Mouse (Mus musculus): ENCODE results near the gene Arl2bp. TPM values are rescaled to one million over a fixed set of nuclear protein-coding genes. Genes with fewer than 3 reads are reported as not detected.

Gene Arl2bp
- polyA plus RNA-seq, 1 experiment from 2014 or later: 79.0 TPM

- H3K4me3 ChIP-seq (ENCODE audit: low read depth, low read length): no peak overlapping the region
- H3K9me3 ChIP-seq (ENCODE audit: control insufficient read depth): no peaks in the 10 kb centered on the region
- H3K36me3 ChIP-seq (ENCODE audit: control insufficient read depth, insufficient read depth): no peaks in the 10 kb centered on the region; the same call in 1 of the 2 replicates
- no peaks in the 10 kb centered on the region for H3K27me3 ChIP-seq (replicated peaks; ENCODE audit: control insufficient read depth, insufficient read depth, low read length)
- H3K27ac ChIP-seq (ENCODE audit: low read depth, low read length): no peak overlapping the region
- no peak for TF ChIP-seq CTCF (IDR thresholded peaks at IDR 0.05; ENCODE audit: low read depth)
- WGBS: 83% methylated on average over 2 of the region's 2 CpGs
- no peak overlapping the region for H3K9ac ChIP-seq (ENCODE audit: low read depth, low read length)
- no peak overlapping the region for H3K4me2 ChIP-seq (replicated peaks; ENCODE audit: low read depth)
- no peak for ATAC-seq
- H3K4me1 ChIP-seq (replicated peaks; ENCODE audit: control insufficient read depth, insufficient read depth, low read length): no peaks in the 10 kb centered on the region
These were observed 1.7 kb upstream of the Arl2bp start for GRCm38 (mm10) chr8:94664722-94665121.

DNA sequence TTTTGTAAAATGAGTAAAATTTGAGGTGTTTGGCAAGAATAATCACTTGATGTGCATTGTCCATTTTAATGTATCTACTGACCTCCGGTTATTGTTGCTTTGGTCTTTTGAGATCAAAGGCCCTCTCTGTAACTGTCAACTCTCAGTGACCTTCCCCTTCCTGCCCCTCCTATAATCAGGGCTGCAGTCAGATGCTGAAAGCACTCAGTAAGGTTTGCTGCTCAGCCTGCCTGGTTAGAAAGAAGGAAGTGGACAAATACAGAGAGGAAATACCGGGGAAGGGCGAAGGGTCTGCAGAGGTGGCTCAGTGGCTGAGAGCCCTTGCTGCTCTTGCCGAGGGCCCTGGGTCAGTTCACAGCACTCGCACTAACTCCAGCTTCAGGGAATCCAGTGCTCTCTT lies 8.0 kb downstream of the Arl2bp start:
- Histone ChIP-seq H3K27me3 (replicated peaks; ENCODE audit: control insufficient read depth, insufficient read depth, low read length) (no peaks in the 10 kb centered on the region), H3K27ac (ENCODE audit: low read depth, low read length) (no peak overlapping the region), H3K9ac (ENCODE audit: low read depth, low read length) (no peak overlapping the region), H3K36me3 (ENCODE audit: control insufficient read depth, insufficient read depth) (peaks cover 57% of the 10 kb centered on the region), H3K9me3 (ENCODE audit: control insufficient read depth) (no peaks in the 10 kb centered on the region), H3K4me2 (replicated peaks; ENCODE audit: low read depth) (no peak overlapping the region), H3K4me1 (replicated peaks; ENCODE audit: control insufficient read depth, insufficient read depth, low read length) (0 out of 2 replicates have a peak, but pooled peaks cover 5% of the 10 kb centered on the region), H3K4me3 (ENCODE audit: low read depth, low read length) (no peak overlapping the region)
- WGBS: 75% methylated on average over 5 of the region's 5 CpGs
- no peak for TF ChIP-seq CTCF (IDR thresholded peaks at IDR 0.05; ENCODE audit: low read depth)
- no peak for ATAC-seq

DNA sequence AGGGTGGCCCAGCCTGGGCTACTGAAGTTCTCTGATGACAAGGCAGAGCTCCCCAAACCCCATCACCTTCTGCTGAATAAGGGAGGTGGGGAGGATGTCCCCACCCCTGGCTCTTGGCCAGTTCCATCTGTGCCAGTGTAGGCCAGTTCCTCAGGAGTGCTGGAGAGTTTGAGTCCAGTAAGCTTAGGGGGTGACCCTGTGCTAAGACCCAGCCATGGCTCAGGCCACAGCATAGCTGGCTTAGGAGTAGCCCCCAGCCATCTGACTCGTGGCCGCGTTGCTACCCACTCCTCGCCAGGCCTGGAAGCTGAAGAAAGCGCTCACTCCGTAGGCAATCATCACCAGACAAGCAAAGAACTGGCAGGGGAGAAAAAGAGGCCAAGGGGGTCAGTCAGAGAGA lies 9.5 kb downstream of the Arl2bp start:
- H3K27ac ChIP-seq (ENCODE audit: low read depth, low read length): no peak overlapping the region
- ATAC-seq: no peak

DNA sequence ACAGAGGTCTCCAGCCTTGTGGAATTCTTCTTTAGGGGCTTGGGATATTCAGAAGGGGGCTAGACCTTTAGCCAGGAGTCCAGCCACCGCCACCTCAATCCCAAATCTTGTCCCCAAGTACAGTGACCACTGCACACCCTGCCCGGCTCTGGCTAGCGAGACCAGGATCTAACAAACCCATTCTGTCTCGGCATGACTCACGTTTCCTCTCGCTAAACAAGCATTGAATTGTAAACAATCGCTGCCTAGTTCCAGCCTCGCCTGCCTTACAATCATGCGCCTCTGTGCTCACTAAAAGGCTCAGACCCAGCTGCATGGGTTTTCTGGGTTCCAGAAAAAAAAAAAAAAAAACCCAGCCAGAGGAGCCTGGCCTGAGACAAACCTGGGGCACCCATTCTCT lies 12.2 kb downstream of the Arl2bp start:
- Histone ChIP-seq H3K4me3 (ENCODE audit: low read depth, low read length) (no peak overlapping the region), H3K27ac (ENCODE audit: low read depth, low read length) (peak overlapping the region; percentile 77), H3K27me3 (replicated peaks; ENCODE audit: control insufficient read depth, insufficient read depth, low read length) (no peaks in the 10 kb centered on the region), H3K9me3 (ENCODE audit: control insufficient read depth) (no peaks in the 10 kb centered on the region), H3K9ac (ENCODE audit: low read depth, low read length) (peak overlapping the region; percentile 17; the same call in 1 of the 2 replicates), H3K36me3 (ENCODE audit: control insufficient read depth, insufficient read depth) (peaks cover 28% of the 10 kb centered on the region), H3K4me1 (replicated peaks; ENCODE audit: control insufficient read depth, insufficient read depth, low read length) (peaks cover 5% of the 10 kb centered on the region; the same call in 1 of the 2 replicates), H3K4me2 (replicated peaks; ENCODE audit: low read depth) (no peak overlapping the region)
- WGBS: 21% methylated on average over 9 of the region's 9 CpGs
- no peak for TF ChIP-seq CTCF (IDR thresholded peaks at IDR 0.05; ENCODE audit: low read depth)
- ATAC-seq: no peak

More for the DNA sequence above, 9.5 kb downstream of the Arl2bp start:
- H3K27me3 ChIP-seq (replicated peaks; ENCODE audit: control insufficient read depth, insufficient read depth, low read length): no peaks in the 10 kb centered on the region
- no peaks in the 10 kb centered on the region for H3K9me3 ChIP-seq (ENCODE audit: control insufficient read depth)
- H3K4me3 ChIP-seq (ENCODE audit: low read depth, low read length): no peak overlapping the region
- TF ChIP-seq CTCF (IDR thresholded peaks at IDR 0.05; ENCODE audit: low read depth): no peak
- no peak overlapping the region for H3K9ac ChIP-seq (ENCODE audit: low read depth, low read length)
- no peak overlapping the region for H3K4me2 ChIP-seq (replicated peaks; ENCODE audit: low read depth)
- peaks cover 54% of the 10 kb centered on the region for H3K36me3 ChIP-seq (ENCODE audit: control insufficient read depth, insufficient read depth)
- 85% methylated on average over 6 of the region's 6 CpGs for WGBS
- 0 out of 2 replicates have a peak, but pooled peaks cover 5% of the 10 kb centered on the region for H3K4me1 ChIP-seq (replicated peaks; ENCODE audit: control insufficient read depth, insufficient read depth, low read length)

GRCm38 (mm10) chr8:94680414-94680813 lies 14.0 kb downstream of the Arl2bp start:
- H3K9me3 ChIP-seq (ENCODE audit: control insufficient read depth): no peaks in the 10 kb centered on the region
- no peak for ATAC-seq
- peaks cover 6% of the 10 kb centered on the region; the same call in 1 of the 2 replicates for H3K4me1 ChIP-seq (replicated peaks; ENCODE audit: control insufficient read depth, insufficient read depth, low read length)
- peak; percentile 47 for TF ChIP-seq CTCF (IDR thresholded peaks at IDR 0.05; ENCODE audit: low read depth)
- 94% methylated on average over 3 of the region's 3 CpGs for WGBS
- no peak overlapping the region for H3K9ac ChIP-seq (ENCODE audit: low read depth, low read length)
- no peak overlapping the region for H3K27ac ChIP-seq (ENCODE audit: low read depth, low read length)
- no peaks in the 10 kb centered on the region for H3K27me3 ChIP-seq (replicated peaks; ENCODE audit: control insufficient read depth, insufficient read depth, low read length)
- peaks cover 13% of the 10 kb centered on the region for H3K36me3 ChIP-seq (ENCODE audit: control insufficient read depth, insufficient read depth)
- H3K4me2 ChIP-seq (replicated peaks; ENCODE audit: low read depth): no peak overlapping the region
- no peak overlapping the region for H3K4me3 ChIP-seq (ENCODE audit: low read depth, low read length)

GRCm38 (mm10) chr8:94682732-94683524 lies 16.5 kb downstream of the Arl2bp start:
- peaks cover 6% of the 10 kb centered on the region; the same call in 1 of the 2 replicates for H3K4me1 ChIP-seq (replicated peaks; ENCODE audit: control insufficient read depth, insufficient read depth, low read length)
- no peak for TF ChIP-seq CTCF (IDR thresholded peaks at IDR 0.05; ENCODE audit: low read depth)
- no peaks in the 10 kb centered on the region for H3K36me3 ChIP-seq (ENCODE audit: control insufficient read depth, insufficient read depth)
- H3K4me3 ChIP-seq (ENCODE audit: low read depth, low read length): no peak overlapping the region
- no peak overlapping the region for H3K9ac ChIP-seq (ENCODE audit: low read depth, low read length)
- no peaks in the 10 kb centered on the region for H3K9me3 ChIP-seq (ENCODE audit: control insufficient read depth)
- 37% methylated on average over 16 of the region's 16 CpGs for WGBS
- peak overlapping the region; percentile 44 for H3K4me2 ChIP-seq (replicated peaks; ENCODE audit: low read depth)
- H3K27ac ChIP-seq (ENCODE audit: low read depth, low read length): peak overlapping the region; percentile 84
- no peaks in the 10 kb centered on the region for H3K27me3 ChIP-seq (replicated peaks; ENCODE audit: control insufficient read depth, insufficient read depth, low read length)
- peak; percentile 58 for ATAC-seq

Measured in intestine, postnatal 0 days (tissue).